Mouse (Mus musculus): ENCODE measurements around the gene Synrg.
A peak's percentile ranks its signal among the peaks of the same experiment; 100 is the strongest.

Gene Synrg

GRCm38 (mm10) chr11:83963991-83964921 is at the start of gene Synrg:
Gene Synrg, plus strand, starts transcription at chr11:83964428.
- peak; percentile 90 for DNase-seq (ENCODE audit: low spot score)

- DNase-seq (ENCODE audit: low spot score) = no peak
Measured at GRCm38 (mm10) chr11:83914501-83914900, 49.7 kb upstream of the Synrg start.

GRCm38 (mm10) chr11:83922600-83922999 is 41.6 kb upstream of the Synrg start:
- DNase-seq (ENCODE audit: low spot score) = no peak

- peak; percentile 29 for DNase-seq (ENCODE audit: low spot score)
Measured at GRCm38 (mm10) chr11:83927097-83927496, 37.1 kb upstream of the Synrg start.

- no peak for DNase-seq (ENCODE audit: low spot score)
Measured at GRCm38 (mm10) chr11:83932506-83933106, 31.6 kb upstream of the Synrg start.

- no peak for DNase-seq (ENCODE audit: low spot score)
Measured at GRCm38 (mm10) chr11:83933376-83933775, 30.9 kb upstream of the Synrg start.

- DNase-seq (ENCODE audit: low spot score) = peak; percentile 89
Measured at GRCm38 (mm10) chr11:83935986-83936665, 28.1 kb upstream of the Synrg start.

- DNase-seq (ENCODE audit: low spot score) = no peak
Measured at GRCm38 (mm10) chr11:83938556-83938955, 25.7 kb upstream of the Synrg start.

GRCm38 (mm10) chr11:83941950-83942840 is 22.0 kb upstream of the Synrg start, which contains the start of gene Ddx52:
Gene Ddx52, plus strand, starts transcription at chr11:83942062.
- peak; percentile 92 for DNase-seq (ENCODE audit: low spot score)

- DNase-seq (ENCODE audit: low spot score) = no peak
Measured at GRCm38 (mm10) chr11:83956822-83957221, 7.4 kb upstream of the Synrg start.

GRCm38 (mm10) chr11:83961983-83962382 is 2.2 kb upstream of the Synrg start:
- no peak for DNase-seq (ENCODE audit: low spot score)

- no peak for DNase-seq (ENCODE audit: low spot score)
Measured at GRCm38 (mm10) chr11:83967436-83968204, 3.4 kb downstream of the Synrg start.

GRCm38 (mm10) chr11:83968205-83968575 is 4.0 kb downstream of the Synrg start:
- DNase-seq (ENCODE audit: low spot score) = no peak

- no peak for DNase-seq (ENCODE audit: low spot score)
Measured at GRCm38 (mm10) chr11:83969040-83969439, 4.8 kb downstream of the Synrg start.

- DNase-seq (ENCODE audit: low spot score) = no peak
Measured at GRCm38 (mm10) chr11:83974561-83975346, 10.5 kb downstream of the Synrg start.

GRCm38 (mm10) chr11:83975488-83975887 is 11.3 kb downstream of the Synrg start:
- DNase-seq (ENCODE audit: low spot score) = no peak

- no peak for DNase-seq (ENCODE audit: low spot score)
Measured at GRCm38 (mm10) chr11:83976236-83976977, 12.2 kb downstream of the Synrg start.

GRCm38 (mm10) chr11:83977810-83978209 is 13.6 kb downstream of the Synrg start:
- DNase-seq (ENCODE audit: low spot score) = no peak

GRCm38 (mm10) chr11:83979992-83980391 is 15.8 kb downstream of the Synrg start:
- no peak for DNase-seq (ENCODE audit: low spot score)
